Mouse (Mus musculus): Measurements from ENCODE around the gene Tmem256.

GRCm38 (mm10) chr11:69884663-69885062 lies 46.3 kb downstream of the Tmem256 start:
- TF ChIP-seq GATA1 (IDR thresholded peaks at IDR 0.05; ENCODE audit: low read length) (no peak), TAL1 (IDR thresholded peaks at IDR 0.05; ENCODE audit: low read length) (no peak)

All from erythroblast, embryonic 14.5 days (primary cell).